Mouse (Mus musculus): ENCODE results near the gene Ahdc1. TPM values are rescaled to one million over a fixed set of nuclear protein-coding genes. Genes with fewer than 3 reads are reported as not detected.

Gene Ahdc1
- polyA plus RNA-seq, 1 experiment = 21.7 TPM

DNA sequence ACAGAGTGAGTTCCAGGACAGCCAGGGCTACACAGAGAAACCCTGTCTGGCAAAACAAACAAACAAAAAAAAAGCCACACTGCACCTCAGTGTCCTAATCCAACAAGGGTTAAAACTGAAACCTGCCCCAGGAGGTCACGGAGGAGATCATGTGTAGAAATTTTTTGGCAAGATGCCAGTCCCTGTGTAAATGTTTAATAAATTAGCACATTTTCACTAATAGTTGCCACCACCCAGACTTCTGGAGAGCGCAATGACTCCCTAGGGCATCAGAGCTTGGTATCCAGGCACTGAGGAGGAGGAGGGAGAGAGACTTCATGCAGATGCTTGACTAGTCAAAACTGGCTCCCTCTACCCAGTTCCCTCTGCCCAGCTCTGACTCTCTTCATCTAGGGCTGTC, 31.9 kb upstream of the Ahdc1 start:
- Histone ChIP-seq H3K27ac (ENCODE audit: control insufficient read depth, insufficient read depth, low read depth, low read length, poor library complexity) (no peak overlapping the region), H3K4me1 (ENCODE audit: control insufficient read depth, insufficient read depth, low read length) (peaks cover 6% of the 10 kb centered on the region; the same call in 1 of the 2 replicates), H3K4me3 (replicated peaks; ENCODE audit: control insufficient read depth, low read depth, low read length) (no peak overlapping the region)
- 54% methylated on average over 2 of the region's 2 CpGs for WGBS
- TF ChIP-seq POLR2A (IDR thresholded peaks at IDR 0.05; ENCODE audit: borderline replicate concordance, control insufficient read depth, low read depth, low read length) (no peak), CTCF (IDR thresholded peaks at IDR 0.05; ENCODE audit: control insufficient read depth, insufficient read depth, low read length) (no peak)

DNA sequence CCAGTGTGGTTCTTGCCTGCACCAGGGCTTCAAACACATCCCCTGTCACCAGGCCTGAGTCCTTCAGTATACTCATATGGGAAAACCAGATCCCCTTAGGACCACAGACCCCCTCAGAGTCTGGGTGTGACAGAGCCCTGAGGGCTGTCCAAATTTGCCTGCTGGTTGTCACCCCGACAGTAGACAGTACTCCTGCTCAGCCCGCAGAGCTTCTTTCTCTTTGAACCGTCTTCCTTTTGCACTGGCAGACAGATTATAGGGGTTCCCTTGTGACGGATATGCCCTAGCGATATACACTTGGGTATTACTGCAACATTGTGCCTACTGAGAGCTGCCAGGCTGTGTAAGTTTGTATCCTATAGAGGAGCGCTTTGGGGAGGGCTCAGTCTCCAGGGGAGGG, 29.4 kb upstream of the Ahdc1 start:
- H3K27ac ChIP-seq (ENCODE audit: control insufficient read depth, insufficient read depth, low read depth, low read length, poor library complexity) = peak overlapping the region; percentile 32
- no peak for TF ChIP-seq CTCF (IDR thresholded peaks at IDR 0.05; ENCODE audit: control insufficient read depth, insufficient read depth, low read length)
- no peak for TF ChIP-seq POLR2A (IDR thresholded peaks at IDR 0.05; ENCODE audit: borderline replicate concordance, control insufficient read depth, low read depth, low read length)
- H3K4me3 ChIP-seq (replicated peaks; ENCODE audit: control insufficient read depth, low read depth, low read length) = no peak overlapping the region
- 65% methylated on average over 6 of the region's 6 CpGs for WGBS
- H3K4me1 ChIP-seq (ENCODE audit: control insufficient read depth, insufficient read depth, low read length) = peaks cover 5% of the 10 kb centered on the region; the same call in 1 of the 2 replicates

DNA sequence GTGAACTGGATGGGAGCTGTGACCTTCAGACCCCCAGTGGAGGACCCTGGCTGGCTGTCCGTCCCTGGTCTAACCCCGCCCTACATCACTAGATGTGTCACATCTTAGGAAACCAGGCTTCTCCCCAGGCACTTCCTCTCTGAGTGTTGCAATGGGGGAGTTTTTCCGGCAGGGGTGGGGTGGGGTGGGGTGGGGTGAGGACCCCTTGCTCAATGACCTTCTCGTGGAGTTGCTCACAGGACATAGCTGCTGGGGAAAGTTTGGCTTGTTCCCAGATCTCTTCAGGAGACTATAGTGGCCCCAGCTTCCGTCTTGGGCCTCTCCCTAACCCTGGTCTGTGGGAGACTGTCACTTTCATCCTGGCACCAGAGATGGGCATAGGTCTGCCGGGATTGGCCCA, 28.1 kb upstream of the Ahdc1 start:
- TF ChIP-seq POLR2A (IDR thresholded peaks at IDR 0.05; ENCODE audit: borderline replicate concordance, control insufficient read depth, low read depth, low read length) (no peak), CTCF (IDR thresholded peaks at IDR 0.05; ENCODE audit: control insufficient read depth, insufficient read depth, low read length) (no peak)
- Histone ChIP-seq H3K4me3 (replicated peaks; ENCODE audit: control insufficient read depth, low read depth, low read length) (peak overlapping the region; percentile 16), H3K4me1 (ENCODE audit: control insufficient read depth, insufficient read depth, low read length) (peaks cover 5% of the 10 kb centered on the region; the same call in 1 of the 2 replicates), H3K27ac (ENCODE audit: control insufficient read depth, insufficient read depth, low read depth, low read length, poor library complexity) (peak overlapping the region; percentile 91)
- 12% methylated on average over 6 of the region's 6 CpGs for WGBS

DNA sequence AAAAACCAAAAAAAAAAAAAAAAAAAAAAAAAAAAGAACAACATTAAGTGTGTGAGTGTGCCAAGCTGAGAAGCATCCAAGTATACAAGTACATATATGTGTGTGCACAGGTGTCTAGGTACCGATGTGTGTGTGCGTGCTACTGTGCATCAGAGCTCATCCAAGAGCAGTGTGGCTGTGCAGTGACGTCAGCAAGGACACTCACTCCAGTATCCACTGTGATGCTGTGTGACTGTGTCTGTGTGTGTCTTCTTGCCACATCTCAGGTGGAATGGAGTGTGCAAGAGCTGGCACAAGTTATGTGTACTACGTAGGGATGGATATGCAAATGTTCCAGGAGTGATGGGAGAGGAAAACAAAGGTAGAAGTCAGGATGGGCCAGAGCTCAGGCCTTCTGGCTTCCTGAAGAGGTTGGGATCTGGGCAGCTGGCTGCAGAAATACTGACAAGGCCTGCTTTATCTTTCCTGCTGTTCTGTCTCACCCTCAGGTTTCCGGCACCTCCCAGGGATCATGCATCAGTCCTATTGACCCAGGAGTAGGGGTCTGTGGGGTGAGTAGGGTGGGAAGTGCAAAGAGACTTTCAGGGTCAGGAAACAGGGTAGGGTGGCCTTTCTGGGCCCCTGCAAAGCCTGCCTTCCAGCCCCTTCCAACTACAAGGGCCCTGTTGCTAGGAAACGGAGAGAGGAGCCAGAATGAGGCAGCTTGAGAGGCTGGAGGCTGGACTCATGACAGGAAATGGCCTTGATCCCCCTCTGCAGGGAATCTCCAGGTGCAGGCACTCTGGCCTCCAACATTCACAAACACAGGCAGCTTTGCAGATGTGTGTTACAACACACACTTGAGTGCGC, 27.2 kb upstream of the Ahdc1 start:
- 71% methylated on average over 7 of the region's 7 CpGs for WGBS
- Histone ChIP-seq H3K4me3 (replicated peaks; ENCODE audit: control insufficient read depth, low read depth, low read length) (peak overlapping the region; percentile 31), H3K27ac (ENCODE audit: control insufficient read depth, insufficient read depth, low read depth, low read length, poor library complexity) (peak overlapping the region; percentile 16), H3K4me1 (ENCODE audit: control insufficient read depth, insufficient read depth, low read length) (peaks cover 4% of the 10 kb centered on the region; the same call in 1 of the 2 replicates)
- TF ChIP-seq CTCF (IDR thresholded peaks at IDR 0.05; ENCODE audit: control insufficient read depth, insufficient read depth, low read length) (no peak), POLR2A (IDR thresholded peaks at IDR 0.05; ENCODE audit: borderline replicate concordance, control insufficient read depth, low read depth, low read length) (no peak)

DNA sequence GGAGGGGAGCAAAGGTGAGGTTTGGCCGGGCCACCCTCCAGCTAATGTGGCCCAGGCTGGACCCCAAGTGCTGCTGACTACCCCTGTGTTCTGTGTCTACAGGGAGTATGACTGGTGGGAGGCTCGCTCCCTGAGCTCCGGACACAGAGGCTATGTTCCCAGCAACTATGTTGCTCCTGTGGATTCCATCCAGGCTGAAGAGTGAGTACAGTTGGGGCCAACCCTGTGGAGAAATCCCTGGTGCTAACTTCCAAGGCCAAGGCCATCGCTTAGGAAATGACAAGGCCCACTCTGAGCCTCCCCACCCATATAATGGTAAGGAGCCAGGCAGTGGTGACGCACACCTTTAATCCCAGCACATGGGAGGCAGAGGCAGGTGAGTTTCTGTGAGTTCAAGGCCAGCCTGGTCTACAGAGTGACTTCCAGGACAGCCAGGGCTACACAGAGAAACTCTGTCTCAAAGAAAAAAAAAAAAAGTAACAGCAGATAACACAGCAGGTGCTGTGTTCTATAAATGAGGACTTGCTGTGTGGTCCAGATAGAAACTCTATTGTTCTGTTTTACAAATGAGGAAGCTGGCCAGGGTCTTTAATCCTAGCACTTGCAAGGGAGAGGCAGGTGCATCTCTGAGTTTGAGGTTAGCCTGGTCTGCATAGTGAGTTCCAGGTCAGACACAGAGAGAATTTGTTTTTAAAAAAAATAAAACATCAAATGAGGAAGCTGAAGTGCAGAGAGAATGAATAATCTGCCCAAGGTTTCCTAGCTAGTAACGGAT, 22.3 kb upstream of the Ahdc1 start:
- WGBS = 70% methylated on average over 6 of the region's 6 CpGs
- H3K4me3 ChIP-seq (replicated peaks; ENCODE audit: control insufficient read depth, low read depth, low read length) = no peak overlapping the region
- H3K27ac ChIP-seq (ENCODE audit: control insufficient read depth, insufficient read depth, low read depth, low read length, poor library complexity) = peak overlapping the region; percentile 38
- peaks cover 2% of the 10 kb centered on the region; the same call in 1 of the 2 replicates for H3K4me1 ChIP-seq (ENCODE audit: control insufficient read depth, insufficient read depth, low read length)
- TF ChIP-seq CTCF (IDR thresholded peaks at IDR 0.05; ENCODE audit: control insufficient read depth, insufficient read depth, low read length) (no peak), POLR2A (IDR thresholded peaks at IDR 0.05; ENCODE audit: borderline replicate concordance, control insufficient read depth, low read depth, low read length) (no peak)

DNA sequence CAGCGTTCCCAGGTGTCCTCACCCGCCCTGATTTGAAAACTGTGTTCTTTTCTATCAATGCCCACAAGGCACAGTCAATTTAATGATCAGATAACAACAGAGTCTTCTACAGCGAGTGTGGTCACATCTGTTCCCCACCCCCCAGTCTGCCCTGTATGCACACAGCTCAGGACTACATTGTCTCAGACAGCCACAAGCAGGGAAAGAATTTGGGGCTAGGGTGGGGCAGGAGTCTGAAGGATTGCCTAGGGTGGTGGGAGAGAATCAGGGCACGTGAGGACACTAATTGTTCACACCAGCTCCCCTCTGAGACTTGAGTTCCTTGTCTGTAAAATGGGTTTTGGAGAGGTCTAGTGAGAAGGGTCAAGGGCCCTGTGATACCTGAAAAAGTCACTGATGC, 17.5 kb upstream of the Ahdc1 start:
- no peak overlapping the region for H3K4me3 ChIP-seq (replicated peaks; ENCODE audit: control insufficient read depth, low read depth, low read length)
- no peak overlapping the region for H3K27ac ChIP-seq (ENCODE audit: control insufficient read depth, insufficient read depth, low read depth, low read length, poor library complexity)
- 78% methylated on average over 4 of the region's 4 CpGs for WGBS
- no peaks in the 10 kb centered on the region; the same call in 1 of the 2 replicates for H3K4me1 ChIP-seq (ENCODE audit: control insufficient read depth, insufficient read depth, low read length)
- TF ChIP-seq POLR2A (IDR thresholded peaks at IDR 0.05; ENCODE audit: borderline replicate concordance, control insufficient read depth, low read depth, low read length) = no peak
- no peak for TF ChIP-seq CTCF (IDR thresholded peaks at IDR 0.05; ENCODE audit: control insufficient read depth, insufficient read depth, low read length)

DNA sequence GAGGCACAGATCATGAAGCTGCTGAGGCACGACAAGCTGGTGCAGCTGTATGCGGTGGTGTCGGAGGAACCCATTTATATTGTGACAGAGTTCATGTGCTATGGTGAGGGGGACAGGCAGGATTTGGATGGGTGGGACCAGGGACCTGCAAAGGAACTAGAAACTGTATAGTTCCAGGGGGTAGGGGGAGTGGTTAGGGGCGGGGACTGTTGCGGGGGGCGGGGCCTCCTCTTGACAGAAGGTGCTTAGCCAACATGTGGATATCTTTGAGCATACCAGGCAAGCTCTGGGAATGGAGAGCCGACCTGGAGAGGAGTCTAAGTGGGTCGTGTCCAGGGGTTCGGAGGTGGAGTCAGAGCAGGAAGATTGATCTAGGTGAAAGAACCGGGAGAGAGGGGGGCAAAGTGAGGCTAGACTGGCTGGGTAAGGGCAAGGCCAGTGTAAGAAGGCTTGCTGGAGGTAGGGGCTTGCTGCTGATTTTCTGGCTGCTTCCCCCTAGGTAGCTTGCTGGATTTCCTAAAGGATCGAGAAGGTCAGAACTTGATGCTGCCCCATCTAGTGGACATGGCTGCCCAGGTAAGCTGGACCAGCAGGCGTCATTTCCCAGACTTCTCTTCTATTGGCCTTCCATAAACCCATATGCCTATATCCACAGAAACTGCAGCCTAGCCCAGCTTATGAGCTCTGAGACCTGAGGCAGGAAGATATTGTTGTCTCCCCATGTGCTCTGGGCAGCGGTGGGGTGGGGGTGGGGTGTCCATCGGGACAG, 13.4 kb upstream of the Ahdc1 start:
- Histone ChIP-seq H3K4me3 (replicated peaks; ENCODE audit: control insufficient read depth, low read depth, low read length) (no peak overlapping the region), H3K4me1 (ENCODE audit: control insufficient read depth, insufficient read depth, low read length) (no peaks in the 10 kb centered on the region), H3K27ac (ENCODE audit: control insufficient read depth, insufficient read depth, low read depth, low read length, poor library complexity) (no peak overlapping the region)
- WGBS = 62% methylated on average over 14 of the region's 14 CpGs
- no peak for TF ChIP-seq CTCF (IDR thresholded peaks at IDR 0.05; ENCODE audit: control insufficient read depth, insufficient read depth, low read length)
- TF ChIP-seq POLR2A (IDR thresholded peaks at IDR 0.05; ENCODE audit: borderline replicate concordance, control insufficient read depth, low read depth, low read length) = no peak
